Mouse (Mus musculus) lung, postnatal 0 days (tissue): ENCODE data around the gene Ap1b1.

Experiments used
- CTCF ChIP-seq: IDR thresholded peaks from 2 replicates; pipeline ENCODE4 v1.5.1; 2016; ENCODE audit warnings: antibody characterized with exemption, mild to moderate bottlenecking
- EP300 ChIP-seq: IDR thresholded peaks from 2 replicates; pipeline ENCODE4 v1.6.1; 2016; ENCODE audit warnings: antibody characterized with exemption, mild to moderate bottlenecking, control low read depth

DNA sequence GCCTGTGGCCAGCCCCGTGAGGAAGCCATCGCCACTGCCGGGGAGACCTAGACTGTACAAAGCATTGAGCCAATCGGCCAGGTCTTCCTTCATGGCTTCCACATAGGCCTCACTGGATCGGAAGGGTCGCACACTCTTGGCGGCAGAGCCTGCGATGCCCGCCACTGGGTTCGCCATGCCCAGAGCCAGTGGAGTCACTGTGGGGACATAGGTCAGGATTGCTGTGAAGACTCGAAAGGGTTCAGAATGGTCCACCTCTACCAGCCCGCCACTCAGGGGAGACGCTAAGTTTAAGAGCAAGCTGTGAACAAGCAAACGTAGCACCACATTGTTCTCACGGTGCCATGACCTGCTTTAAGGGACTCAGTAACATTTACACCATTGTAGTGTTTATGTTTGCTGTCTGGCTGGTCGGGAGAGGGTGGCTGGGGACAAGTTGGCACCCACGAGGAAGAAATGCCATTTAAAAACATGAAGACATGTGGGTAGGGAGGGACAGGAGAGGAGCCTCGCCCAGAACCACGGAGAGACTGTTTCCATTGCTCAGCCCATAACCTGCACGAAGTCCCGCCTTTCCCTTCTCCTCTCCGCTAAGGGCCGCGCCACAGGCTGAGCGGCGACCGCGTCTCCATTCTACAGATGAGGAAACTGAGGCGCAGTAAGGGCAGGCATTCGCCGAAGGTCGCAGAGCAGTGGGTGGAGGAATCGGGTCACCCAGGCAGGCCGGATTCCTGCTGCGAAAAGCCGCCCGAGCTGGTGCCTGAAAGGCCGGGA lies 77.8 kb downstream of the Ap1b1 start:
- no peak for TF ChIP-seq EP300
- TF ChIP-seq CTCF: no peak
